Mouse (Mus musculus): ENCODE results near the gene Prelid3b.

GRCm38 (mm10) chr2:174453681-174454080, 19.2 kb downstream of the Prelid3b start:
- TF ChIP-seq POLR2A (IDR thresholded peaks at IDR 0.05; ENCODE audit: control insufficient read depth, low read depth, low read length) (no peak), CTCF (IDR thresholded peaks at IDR 0.05; ENCODE audit: control insufficient read depth, insufficient read depth, insufficient replicate concordance, low read depth, low read length) (no peak)
